Mouse (Mus musculus): Measurements from ENCODE around the gene Hmcn1.

- TF ChIP-seq EP300 (IDR thresholded peaks at IDR 0.05; ENCODE audit: low read depth in 1 of 2, low read length in 2 of 2): no peak
- TF ChIP-seq USF2 (IDR thresholded peaks at IDR 0.05; ENCODE audit: borderline replicate concordance in 1 of 2, insufficient read depth in 1 of 2, low read depth in 1 of 2, low read length in 2 of 2): no peak
- no peak for TF ChIP-seq UBTF (IDR thresholded peaks at IDR 0.05; ENCODE audit: borderline replicate concordance, insufficient read depth, low read depth, low read length)
- TF ChIP-seq HCFC1 (IDR thresholded peaks at IDR 0.05; ENCODE audit: low read depth, low read length): no peak
- TF ChIP-seq ELF1 (IDR thresholded peaks at IDR 0.05; ENCODE audit: low read depth, low read length): no peak
Observed at GRCm38 (mm10) chr1:151035766-151036165, 42.5 kb upstream of the Hmcn1 start.
